Mouse (Mus musculus) heart, postnatal 0 days (tissue): ENCODE results near the gene Ckb.

Experiments used
- CTCF ChIP-seq: IDR thresholded peaks from 2 replicates; pipeline ENCODE4 v1.5.1; 2016; ENCODE audit warnings: antibody characterized with exemption, control low read depth, low read depth
- EP300 ChIP-seq: IDR thresholded peaks from 2 replicates; pipeline ENCODE4 v1.6.1; 2016; ENCODE audit warnings: antibody characterized with exemption, low read depth

GRCm38 (mm10) chr12:111677421-111677820, 5.3 kb upstream of the Ckb start:
- TF ChIP-seq EP300, result 0 out of 2 replicates have a peak, but pooled peaks have one; percentile 0
- TF ChIP-seq CTCF, result no peak
